In the genomic region with DNA sequence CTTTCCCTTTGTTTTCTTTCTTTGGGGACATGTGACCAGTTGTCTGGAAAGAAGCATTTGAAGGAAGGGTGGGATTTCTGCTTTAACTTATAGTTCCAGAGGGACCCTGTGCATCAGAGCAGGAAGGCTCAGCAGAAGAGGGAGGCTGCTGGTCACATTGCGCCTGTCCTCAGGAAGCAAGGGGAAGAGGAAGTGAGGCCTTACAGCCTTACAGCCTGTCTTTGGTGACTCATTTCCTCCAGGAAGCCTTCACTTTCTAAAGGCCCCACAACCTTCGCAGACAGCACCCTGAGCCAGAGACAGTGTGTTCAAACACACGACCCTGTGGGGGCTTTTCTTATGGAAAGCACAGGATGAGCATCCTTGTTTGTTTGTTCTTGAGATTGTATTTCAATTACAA, we compare ENCODE assay signal across 13 mouse cellular contexts.
"Had no signal": no experiment of that assay in that cellular context is flagged by ENCODE, and none has a peak within 500 bp of the region (broad histone marks: within the 10 kb centered on the region; RNA-seq: fewer than 3 reads in every experiment).

No protein-coding gene starts in this region.

- DNase-seq: kidney, adult 8-10 months; kidney, postnatal 36 days; layer of hippocampus, adult 9-11 months; lung, embryonic 14.5 days; right cerebral cortex, postnatal 14 days; thymus, postnatal 4 days had no signal

- H3K4me3 ChIP-seq: limb, embryonic 12.5 days; liver, embryonic 15.5 days; midbrain, embryonic 12.5 days; neural tube, embryonic 13.5 days had no signal

- H3K9me3 ChIP-seq: limb, embryonic 12.5 days; liver, embryonic 15.5 days; midbrain, embryonic 12.5 days; neural tube, embryonic 13.5 days had no signal

- H3K4me1 ChIP-seq: liver, embryonic 15.5 days had no signal

- H3K27me3 ChIP-seq: liver, embryonic 15.5 days had no signal

- H3K27ac ChIP-seq: limb, embryonic 12.5 days; liver, embryonic 15.5 days; midbrain, embryonic 12.5 days; neural tube, embryonic 13.5 days had no signal

- H3K4me2 ChIP-seq: limb, embryonic 12.5 days; liver, embryonic 11.5 days; liver, embryonic 15.5 days; lung, embryonic 14.5 days; midbrain, embryonic 12.5 days; neural tube, embryonic 13.5 days had no signal

- ATAC-seq: intestine, postnatal 0 days; midbrain, embryonic 16.5 days had no signal

- H3K36me3 ChIP-seq: liver, embryonic 15.5 days had no signal

- H3K9ac ChIP-seq: limb, embryonic 12.5 days; liver, embryonic 15.5 days; lung, embryonic 14.5 days; midbrain, embryonic 12.5 days; neural tube, embryonic 13.5 days had no signal
